Comparison of ENCODE assay signal across 18 mouse cellular contexts in the genomic region with DNA sequence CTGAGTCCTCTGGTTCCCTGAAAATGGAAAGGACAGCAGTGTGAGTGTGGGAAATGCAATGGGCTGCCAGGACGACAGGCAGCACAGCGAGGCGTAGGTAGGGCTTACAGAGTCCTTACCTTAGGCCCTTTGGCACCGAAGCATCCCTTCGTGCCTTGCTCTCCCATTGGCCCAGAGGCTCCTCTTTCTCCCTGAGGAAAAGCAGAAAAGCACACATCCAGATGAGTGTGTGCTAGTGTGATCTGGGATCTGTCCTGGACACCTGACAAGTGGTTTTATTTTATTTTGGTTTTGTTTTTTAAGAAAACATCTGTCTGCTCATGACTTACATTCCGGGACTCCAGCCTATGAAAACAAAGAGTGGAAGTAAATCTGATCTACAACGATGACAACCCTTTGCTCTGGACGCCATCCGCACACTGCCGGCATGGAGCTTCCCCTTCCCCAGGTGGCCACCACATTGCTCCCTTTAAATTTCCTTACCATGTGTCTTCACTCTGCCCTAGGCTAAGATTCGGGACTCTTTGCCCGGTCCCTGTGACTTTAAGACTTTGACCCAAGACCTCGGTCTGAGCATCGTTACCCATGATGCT.
DNase-seq lines count a peak whose midpoint lies in the region; ATAC-seq lines count a peak whose summit lies in the region.
"Had no signal": no experiment of that assay in that cellular context is flagged by ENCODE, and none has a peak within 500 bp of the region (broad histone marks: within the 10 kb centered on the region; RNA-seq: fewer than 3 reads in every experiment).

No protein-coding gene starts in this region.

- 75% methylated on average over 14 of the region's 14 CpGs for WGBS in heart, embryonic 12.5 days

- no peak overlapping the region for H3K4me3 ChIP-seq in heart, embryonic 12.5 days
- H3K4me3 ChIP-seq: embryonic facial prominence, embryonic 13.5 days; forebrain, embryonic 10.5 days; heart, embryonic 15.5 days; hindbrain, embryonic 12.5 days; limb, embryonic 12.5 days; myocyte had no signal

- no peak overlapping the region for H3K27ac ChIP-seq in heart, embryonic 12.5 days (ENCODE audit: poor library complexity, severe bottlenecking)
- H3K27ac ChIP-seq: embryonic facial prominence, embryonic 13.5 days; forebrain, embryonic 10.5 days; heart, embryonic 15.5 days; hindbrain, embryonic 12.5 days; limb, embryonic 12.5 days; liver, embryonic 14.5 days had no signal

- no peak overlapping the region for H3K9ac ChIP-seq in heart, embryonic 12.5 days
- H3K9ac ChIP-seq: embryonic facial prominence, embryonic 13.5 days; heart, embryonic 15.5 days; hindbrain, embryonic 12.5 days; limb, embryonic 12.5 days; liver, embryonic 14.5 days had no signal

- no peak for ATAC-seq in heart, embryonic 12.5 days (ENCODE audit: insufficient number of reproducible peaks, low FRiP score)

- H3K4me1 ChIP-seq in heart, embryonic 12.5 days (replicated peaks), result no peaks in the 10 kb centered on the region
- H3K4me1 ChIP-seq: forebrain, embryonic 10.5 days; heart, embryonic 15.5 days; hindbrain, embryonic 12.5 days; limb, embryonic 12.5 days had no signal

- DNase-seq in heart, adult 18-20 months, result peak; percentile 39 to 41
- DNase-seq in 3T3-L1 (ENCODE audit: low read depth, low spot score), result peak; percentile 39
- peak; percentile 21 for DNase-seq in fat pad, adult 2 months (ENCODE audit: extremely low read depth, low read depth, low spot score)
- DNase-seq in kidney, postnatal 36 days, result peak; percentile 14 to 25
- no peak for DNase-seq in adrenal gland, postnatal 25 days
- DNase-seq in cerebellum, postnatal 36 days, result no peak
- DNase-seq: cerebellum, postnatal 14 days; gastrocnemius, postnatal 14 days; midbrain, embryonic 14.5 days; retina, postnatal 1 day had no signal

- H3K4me2 ChIP-seq in heart, embryonic 12.5 days, result no peak overlapping the region
- H3K4me2 ChIP-seq: embryonic facial prominence, embryonic 13.5 days; heart, embryonic 15.5 days; hindbrain, embryonic 12.5 days; limb, embryonic 12.5 days had no signal

- H3K9me3 ChIP-seq in heart, embryonic 12.5 days (replicated peaks), result no peaks in the 10 kb centered on the region
- H3K9me3 ChIP-seq: embryonic facial prominence, embryonic 13.5 days; forebrain, embryonic 10.5 days; heart, embryonic 15.5 days; hindbrain, embryonic 12.5 days; limb, embryonic 12.5 days had no signal

- H3K36me3 ChIP-seq in heart, embryonic 12.5 days, result no peaks in the 10 kb centered on the region
- H3K36me3 ChIP-seq: embryonic facial prominence, embryonic 13.5 days; forebrain, embryonic 10.5 days; heart, embryonic 15.5 days; hindbrain, embryonic 12.5 days; limb, embryonic 12.5 days had no signal

- H3K27me3 ChIP-seq in heart, embryonic 12.5 days (replicated peaks), result no peaks in the 10 kb centered on the region
- H3K27me3 ChIP-seq: embryonic facial prominence, embryonic 13.5 days; heart, embryonic 15.5 days; hindbrain, embryonic 12.5 days; limb, embryonic 12.5 days had no signal

Comparison
In these comparisons a context has a peak if more than half of its experiments do, and no peak if none do; other contexts are left out.
1. DNase-seq: peak in heart, adult 18-20 months (2 of 2), 3T3-L1 (single experiment), fat pad, adult 2 months (single experiment) and kidney, postnatal 36 days (2 of 2); none in adrenal gland, postnatal 25 days (single experiment) and cerebellum, postnatal 36 days (0 of 2).